Mouse (Mus musculus) liver, postnatal 0 days (tissue): ENCODE data around the gene Gmeb1. TPM values are rescaled to one million over a fixed set of nuclear protein-coding genes. Genes with fewer than 3 reads are reported as not detected.

Experiments used
- ATAC-seq: fragments of 200-750 bp; cut with Nextera tagmentation; 2 replicates; pipeline ENCODE4 v1.8.0; 2017; ENCODE audit warnings: mild to moderate bottlenecking, moderate library complexity
- DNase-seq: peaks from one replicate; pipeline ENCODE4 v3.0.0-alpha.2; 2016
- H3K27ac ChIP-seq: fragments of 300-500 bp; sonication (generic); 2 replicates; pipeline ENCODE4 v1.5.1; 2014; ENCODE audit warnings: antibody characterized with exemption, moderate library complexity, mild to moderate bottlenecking, low read depth
- H3K27me3 ChIP-seq: fragments of 300-500 bp; sonication (generic); 2 replicates; pipeline ENCODE4 v1.6.1; 2014; ENCODE audit warnings: low read length, control low read depth, mixed read lengths; ENCODE audit not compliant: insufficient read depth
- H3K36me3 ChIP-seq: fragments of 300-500 bp; sonication (generic); replicated peaks from 2 replicates; pipeline ENCODE4 v1.6.1; 2014; ENCODE audit warnings: mild to moderate bottlenecking, control low read depth, low read length, moderate library complexity, mixed read lengths; ENCODE audit not compliant: insufficient read depth
- H3K4me1 ChIP-seq: fragments of 300-500 bp; sonication (generic); 2 replicates; pipeline ENCODE4 v1.6.1; 2014; ENCODE audit warnings: antibody characterized with exemption, mild to moderate bottlenecking, control low read depth; ENCODE audit not compliant: insufficient read depth
- H3K4me2 ChIP-seq: fragments of 300-500 bp; sonication (generic); 2 replicates; pipeline ENCODE4 v1.6.1; 2014; ENCODE audit warnings: low read depth, mild to moderate bottlenecking, low read length, moderate library complexity, mixed read lengths
- H3K4me3 ChIP-seq: fragments of 300-500 bp; sonication (generic); 2 replicates; pipeline ENCODE4 v1.5.1; 2014; ENCODE audit warnings: low read depth, low read length
- H3K9ac ChIP-seq: fragments of 300-500 bp; sonication (generic); replicated peaks from 2 replicates; pipeline ENCODE4 v1.6.1; 2014; ENCODE audit warnings: mild to moderate bottlenecking, moderate library complexity
- H3K9me3 ChIP-seq: fragments of 300-500 bp; sonication (generic); 2 replicates; pipeline ENCODE4 v1.6.1; 2016; ENCODE audit warnings: mild to moderate bottlenecking, control low read depth, low read length, mixed read lengths
- CTCF ChIP-seq: sonication (generic); IDR thresholded peaks from 2 replicates; pipeline ENCODE4 v1.5.1; 2016; ENCODE audit warnings: antibody characterized with exemption, low read depth
- EP300 ChIP-seq: IDR thresholded peaks from 2 replicates; pipeline ENCODE4 v1.6.1; 2016; ENCODE audit warnings: antibody characterized with exemption, low read depth, mild to moderate bottlenecking
- WGBS: fragments of 180-500 bp; shearing (Covaris S2); extraction: QIAGEN DNeasy Blood & Tissue Kit; methylation state at CpG from one replicate; pipeline ENCODE4 v1.1.7; 2014; ENCODE audit not compliant: insufficient replicate concordance; 5-methylcytosine and 5-hydroxymethylcytosine counted together
- polyA plus RNA-seq: library from polyadenylated mRNA; unstranded; fragments of >200 nt; fragmentation: Nextera tagmentation; extraction: Ambion mirVana; gene quantifications from 2 replicates; pipeline ENCODE4 v1.2.1, GENCODE M21; 2015

Gene Gmeb1
- polyA plus RNA-seq, 1 experiment from 2014 or later: 8.9 TPM

- WGBS: 61% methylated on average over 4 of the region's 4 CpGs
- Histone ChIP-seq H3K4me3 (no peak overlapping the region), H3K4me2 (no peak overlapping the region), H3K4me1 (peaks cover 24% of the 10 kb centered on the region), H3K9ac (no peak overlapping the region), H3K27me3 (no peaks in the 10 kb centered on the region), H3K36me3 (peaks cover 54% of the 10 kb centered on the region), H3K27ac (no peak overlapping the region), H3K9me3 (no peaks in the 10 kb centered on the region)
- DNase-seq (no peak), ATAC-seq (no peak)
- no peak for TF ChIP-seq CTCF
- TF ChIP-seq EP300: no peak
These were observed 54.1 kb downstream of the Gmeb1 start for GRCm38 (mm10) chr4:132207280-132207679.

- ATAC-seq: no peak
- no peak for DNase-seq
- Histone ChIP-seq H3K9ac (no peak overlapping the region), H3K4me2 (no peak overlapping the region), H3K27me3 (no peaks in the 10 kb centered on the region), H3K36me3 (peaks cover 20% of the 10 kb centered on the region), H3K27ac (peak overlapping the region; percentile 41), H3K9me3 (no peaks in the 10 kb centered on the region), H3K4me1 (peaks cover 30% of the 10 kb centered on the region), H3K4me3 (no peak overlapping the region)
- TF ChIP-seq EP300 (no peak), CTCF (no peak)
These were observed 62.6 kb downstream of the Gmeb1 start for GRCm38 (mm10) chr4:132198771-132199170.

DNA sequence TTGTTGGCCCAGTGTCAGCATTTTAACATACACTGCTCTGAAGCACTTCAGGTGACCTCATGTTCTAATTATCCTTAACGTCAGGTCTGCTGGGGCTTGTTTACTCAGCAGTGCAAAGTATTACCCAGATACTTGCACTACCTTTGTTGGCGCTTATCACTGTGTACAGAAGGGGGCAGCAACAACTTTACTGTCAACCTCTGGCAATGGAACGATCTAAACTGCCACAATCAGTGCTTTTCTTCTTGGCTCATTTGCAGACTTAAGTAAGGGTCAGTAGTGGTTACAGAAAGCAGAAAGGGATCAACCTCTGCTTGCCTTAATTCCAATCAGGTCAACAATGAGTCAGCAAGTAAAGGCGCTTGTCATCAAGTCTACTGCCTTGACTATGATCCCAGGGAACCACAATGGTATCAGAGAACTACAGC lies 63.1 kb downstream of the Gmeb1 start:
- peaks cover 30% of the 10 kb centered on the region for H3K4me1 ChIP-seq
- TF ChIP-seq EP300 (no peak; the same call in 1 of the 2 replicates), CTCF (peak; percentile 76)
- H3K36me3 ChIP-seq: peaks cover 15% of the 10 kb centered on the region
- H3K9ac ChIP-seq: no peak overlapping the region
- no peaks in the 10 kb centered on the region for H3K9me3 ChIP-seq
- H3K27ac ChIP-seq: peak overlapping the region; percentile 41
- DNase-seq: peak; percentile 39
- H3K4me3 ChIP-seq: no peak overlapping the region
- no peaks in the 10 kb centered on the region for H3K27me3 ChIP-seq
- peak; percentile 89 for ATAC-seq
- 25% methylated on average over 4 of the region's 4 CpGs for WGBS
- no peak overlapping the region for H3K4me2 ChIP-seq

GRCm38 (mm10) chr4:132194975-132195374 lies 66.4 kb downstream of the Gmeb1 start:
- no peak for DNase-seq

DNA sequence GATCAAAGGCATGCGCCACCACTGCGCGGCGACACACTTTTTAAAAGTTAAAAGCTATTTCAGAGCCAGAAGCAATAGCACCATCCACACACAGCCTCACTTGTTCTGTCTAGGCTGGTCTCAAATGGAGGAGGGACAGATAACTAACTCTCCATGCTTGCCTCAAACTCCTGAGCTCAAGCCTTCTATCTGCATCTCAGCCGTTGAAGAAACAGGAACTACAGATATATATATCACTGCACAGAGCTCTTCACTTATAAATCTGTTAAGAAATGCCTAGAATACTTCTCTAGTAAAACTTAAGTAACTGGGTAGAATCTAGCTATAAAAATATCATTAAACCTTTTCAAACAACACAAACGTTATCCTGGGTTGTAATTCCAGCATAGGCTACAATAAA lies 67.0 kb downstream of the Gmeb1 start:
- H3K9me3 ChIP-seq: no peaks in the 10 kb centered on the region
- TF ChIP-seq CTCF: no peak
- no peak for TF ChIP-seq EP300
- H3K36me3 ChIP-seq: peaks cover 13% of the 10 kb centered on the region
- H3K4me1 ChIP-seq: peaks cover 19% of the 10 kb centered on the region
- H3K27me3 ChIP-seq: no peaks in the 10 kb centered on the region
- H3K9ac ChIP-seq: no peak overlapping the region
- DNase-seq (no peak), ATAC-seq (no peak)
- WGBS: 80% methylated on average over 6 of the region's 6 CpGs
- H3K27ac ChIP-seq: peak overlapping the region; percentile 57
- H3K4me3 ChIP-seq: no peak overlapping the region
- H3K4me2 ChIP-seq: no peak overlapping the region

More at GRCm38 (mm10) chr4:132194975-132195374, 66.4 kb downstream of the Gmeb1 start:
- Histone ChIP-seq H3K4me2 (peak overlapping the region; percentile 33; the same call in 1 of the 2 replicates), H3K27ac (peak overlapping the region; percentile 57), H3K36me3 (peaks cover 12% of the 10 kb centered on the region), H3K27me3 (no peaks in the 10 kb centered on the region), H3K4me3 (no peak overlapping the region), H3K9me3 (no peaks in the 10 kb centered on the region), H3K9ac (no peak overlapping the region), H3K4me1 (peaks cover 23% of the 10 kb centered on the region)
- 58% methylated on average over 3 of the region's 3 CpGs for WGBS
- peak; percentile 24; the same call in 1 of the 2 replicates for ATAC-seq
- TF ChIP-seq EP300 (no peak), CTCF (no peak)

- no peak for TF ChIP-seq EP300
- no peak for TF ChIP-seq CTCF
- Histone ChIP-seq H3K36me3 (peaks cover 41% of the 10 kb centered on the region), H3K27me3 (no peaks in the 10 kb centered on the region), H3K9me3 (no peaks in the 10 kb centered on the region), H3K9ac (no peak overlapping the region), H3K27ac (no peak overlapping the region), H3K4me3 (no peak overlapping the region), H3K4me1 (no peaks in the 10 kb centered on the region), H3K4me2 (no peak overlapping the region)
- WGBS: 81% methylated on average over 2 of the region's 2 CpGs
- ATAC-seq (no peak), DNase-seq (no peak)
These were observed 73.5 kb downstream of the Gmeb1 start for GRCm38 (mm10) chr4:132187826-132188401.
